Mouse (Mus musculus) urinary bladder, adult 18-20 months (tissue): Measurements from ENCODE around the gene B2m.

ENCODE experiments used
- DNase-seq, 2 experiments: peaks; one replicate each; pipeline ENCODE4 v3.0.0; 2022; ENCODE audit warnings: low spot score in 2 of 2, mixed read lengths in 2 of 2

Gene B2m

GRCm38 (mm10) chr2:122194509-122194929, 47.0 kb downstream of the B2m start:
- DNase-seq, result no peak

GRCm38 (mm10) chr2:122201501-122201900, 54.0 kb downstream of the B2m start:
- DNase-seq, result no peak
